In genomic region chr4:137865221-137865641, GRCm38 (mm10) we compare ENCODE assay signal across 8 mouse cellular contexts. TPM values are rescaled to one million over a fixed set of nuclear protein-coding genes. Genes with fewer than 3 reads are reported as not detected.
DNase-seq lines count a peak whose midpoint lies in the region; ATAC-seq lines count a peak whose summit lies in the region.

No protein-coding gene starts in this region.

- no peaks in the 10 kb centered on the region for H3K36me3 ChIP-seq in heart, embryonic 14.5 days (ENCODE audit: control insufficient read depth, insufficient read depth, low read length)
- no peaks in the 10 kb centered on the region for H3K36me3 ChIP-seq in embryonic facial prominence, embryonic 12.5 days
- no peaks in the 10 kb centered on the region for H3K36me3 ChIP-seq in hindbrain, embryonic 16.5 days (ENCODE audit: control insufficient read depth, insufficient read depth, low read length)
- H3K36me3 ChIP-seq in midbrain, embryonic 14.5 days (ENCODE audit: control insufficient read depth, insufficient read depth, low read length): no peaks in the 10 kb centered on the region

- peak overlapping the region; percentile 35 for H3K9ac ChIP-seq in heart, embryonic 14.5 days (ENCODE audit: low read length)
- H3K9ac ChIP-seq in embryonic facial prominence, embryonic 12.5 days: peak overlapping the region; percentile 17; the same call in 1 of the 2 replicates
- H3K9ac ChIP-seq in hindbrain, embryonic 16.5 days (ENCODE audit: low read depth, low read length): peak overlapping the region; percentile 54
- H3K9ac ChIP-seq in midbrain, embryonic 14.5 days (replicated peaks; ENCODE audit: low read length): no peak overlapping the region

- H3K9me3 ChIP-seq in heart, embryonic 14.5 days (ENCODE audit: control insufficient read depth, low read length): no peaks in the 10 kb centered on the region
- H3K9me3 ChIP-seq in embryonic facial prominence, embryonic 12.5 days: no peaks in the 10 kb centered on the region
- H3K9me3 ChIP-seq in hindbrain, embryonic 16.5 days (ENCODE audit: control insufficient read depth, low read length): no peaks in the 10 kb centered on the region
- no peaks in the 10 kb centered on the region for H3K9me3 ChIP-seq in midbrain, embryonic 14.5 days (ENCODE audit: control insufficient read depth, low read length)

- peak overlapping the region; percentile 83 for H3K4me2 ChIP-seq in heart, embryonic 14.5 days (ENCODE audit: low read length)
- H3K4me2 ChIP-seq in embryonic facial prominence, embryonic 12.5 days (replicated peaks): peak overlapping the region; percentile 2; the same call in 1 of the 2 replicates
- peak overlapping the region; percentile 43 for H3K4me2 ChIP-seq in hindbrain, embryonic 16.5 days (ENCODE audit: low read length)
- peak overlapping the region; percentile 5 for H3K4me2 ChIP-seq in midbrain, embryonic 14.5 days (ENCODE audit: low read length)

- WGBS in heart, embryonic 14.5 days: 35% methylated on average over 10 of the region's 10 CpGs
- 62% methylated on average over 10 of the region's 10 CpGs for WGBS in embryonic facial prominence, embryonic 12.5 days
- 43% methylated on average over 10 of the region's 10 CpGs for WGBS in hindbrain, embryonic 16.5 days
- WGBS in midbrain, embryonic 14.5 days: 44% methylated on average over 10 of the region's 10 CpGs

- H3K4me3 ChIP-seq in heart, embryonic 14.5 days (ENCODE audit: control insufficient read depth in 1 of 2, insufficient read depth in 1 of 2, low read depth in 1 of 2, low read length in 2 of 2): peak overlapping the region; percentile 0 to 7; a peak in 2 of 4 replicates
- H3K4me3 ChIP-seq in embryonic facial prominence, embryonic 12.5 days: no peak overlapping the region
- H3K4me3 ChIP-seq in hindbrain, embryonic 16.5 days (ENCODE audit: low read length): peak overlapping the region; percentile 10; the same call in 1 of the 2 replicates
- H3K4me3 ChIP-seq in midbrain, embryonic 14.5 days (replicated peaks; ENCODE audit: low read depth, low read length): no peak overlapping the region

- peak overlapping the region; percentile 7 to 13; a peak in 2 of 4 replicates for H3K27ac ChIP-seq in heart, embryonic 14.5 days (replicated peaks in 1 of 2; ENCODE audit: control insufficient read depth in 1 of 2, insufficient read depth in 1 of 2, low read depth in 2 of 2, low read length in 2 of 2)
- no peak overlapping the region for H3K27ac ChIP-seq in embryonic facial prominence, embryonic 12.5 days
- H3K27ac ChIP-seq in hindbrain, embryonic 16.5 days (ENCODE audit: low read depth, low read length): no peak overlapping the region; the same call in 1 of the 2 replicates
- 0 out of 2 replicates have a peak overlapping the region, but pooled peaks have one; percentile 0 for H3K27ac ChIP-seq in midbrain, embryonic 14.5 days (replicated peaks; ENCODE audit: low read depth, low read length)

- peaks cover 25 to 31% of the 10 kb centered on the region in 2 experiments for H3K4me1 ChIP-seq in heart, embryonic 14.5 days (ENCODE audit: control insufficient read depth in 2 of 2, insufficient read depth in 2 of 2, low read length in 2 of 2)
- peaks cover 74% of the 10 kb centered on the region for H3K4me1 ChIP-seq in embryonic facial prominence, embryonic 12.5 days
- H3K4me1 ChIP-seq in hindbrain, embryonic 16.5 days (ENCODE audit: control insufficient read depth, insufficient read depth, low read depth, low read length): peaks cover 46% of the 10 kb centered on the region
- H3K4me1 ChIP-seq in midbrain, embryonic 14.5 days (ENCODE audit: control insufficient read depth, insufficient read depth, low read length): peaks cover 44% of the 10 kb centered on the region

- no peak for ATAC-seq in heart, embryonic 14.5 days (ENCODE audit: insufficient number of reproducible peaks, insufficient read depth, low FRiP score, low read depth)
- ATAC-seq in embryonic facial prominence, embryonic 12.5 days (ENCODE audit: insufficient number of reproducible peaks, insufficient read depth, low FRiP score, low TSS enrichment): no peak
- ATAC-seq in hindbrain, embryonic 16.5 days: no peak
- ATAC-seq in midbrain, embryonic 14.5 days (ENCODE audit: low FRiP score, low TSS enrichment): no peak

- no peaks in the 10 kb centered on the region for H3K27me3 ChIP-seq in heart, embryonic 14.5 days (ENCODE audit: control insufficient read depth, insufficient read depth, low read length)
- H3K27me3 ChIP-seq in embryonic facial prominence, embryonic 12.5 days: no peaks in the 10 kb centered on the region
- H3K27me3 ChIP-seq in hindbrain, embryonic 16.5 days (replicated peaks; ENCODE audit: control insufficient read depth, insufficient read depth, low read length): no peaks in the 10 kb centered on the region
- H3K27me3 ChIP-seq in midbrain, embryonic 14.5 days (ENCODE audit: control insufficient read depth, insufficient read depth, low read length): no peaks in the 10 kb centered on the region

- DNase-seq in heart, adult 9 months (ENCODE audit: low spot score in 2 of 2): no peak
- no peak for DNase-seq in midbrain, embryonic 14.5 days
- DNase-seq in spleen, adult 12 weeks (ENCODE audit: low spot score): no peak
- no peak for DNase-seq in spleen, postnatal 14 days (ENCODE audit: low spot score in 2 of 2)
- no peak for DNase-seq in yolk sac, embryonic 10.5 days (ENCODE audit: low spot score)

RNA-seq across cellular contexts. Expression of gene Ece1, which starts 3.2 kb away (rescaled TPM):
- 92.8 and 94.3 TPM in 2 replicates for polyA plus RNA-seq in heart, embryonic 14.5 days (2014; fragmentation: Nextera tagmentation; extraction: Ambion mirVana)
- polyA plus RNA-seq in embryonic facial prominence, embryonic 12.5 days (2016; fragmentation: Nextera tagmentation; extraction: Ambion mirVana): 32.6 and 36.7 TPM in 2 replicates
- polyA plus RNA-seq in hindbrain, embryonic 16.5 days (2015; fragmentation: Nextera tagmentation; extraction: Ambion mirVana): 18.5 and 29.8 TPM in 2 replicates
- 11.9 and 18.4 TPM in 2 replicates for polyA plus RNA-seq in midbrain, embryonic 14.5 days (2014; fragmentation: Nextera tagmentation; extraction: Ambion mirVana)

Comparison
In these comparisons a context has a peak if more than half of its experiments do, and no peak if none do; other contexts are left out.
1. H3K27ac ChIP-seq: peak in heart, embryonic 14.5 days (2 of 2) and midbrain, embryonic 14.5 days (single experiment); none in embryonic facial prominence, embryonic 12.5 days (single experiment) and hindbrain, embryonic 16.5 days (single experiment).
2. H3K4me2 ChIP-seq: peak in every context shown above with its lines; median percentile 83 in heart, embryonic 14.5 days; 43 in hindbrain, embryonic 16.5 days; 5 in midbrain, embryonic 14.5 days; 2 in embryonic facial prominence, embryonic 12.5 days.
3. H3K4me3 ChIP-seq: peak in heart, embryonic 14.5 days (2 of 2) and hindbrain, embryonic 16.5 days (single experiment); none in embryonic facial prominence, embryonic 12.5 days (single experiment) and midbrain, embryonic 14.5 days (single experiment).